Mouse (Mus musculus): ENCODE results near the gene Prkn. TPM values are rescaled to one million over a fixed set of nuclear protein-coding genes. Genes with fewer than 3 reads are reported as not detected.

The Prkn gene
- total and polyA plus RNA-seq, 3 experiments, result 0.39 to 0.50 TPM; not detected in 1

- Histone ChIP-seq H3K4me1 (ENCODE audit: control insufficient read depth in 1 of 2, insufficient read depth in 2 of 2, low read length in 2 of 2) (peaks cover 0 to 24% of the 10 kb centered on the region in 2 experiments; a peak in 2 of 4 replicates), H3K27me3 (ENCODE audit: control insufficient read depth in 1 of 2, insufficient read depth in 2 of 2, low read length in 2 of 2) (no peaks in the 10 kb centered on the region), H3K27ac (ENCODE audit: control insufficient read depth, low read depth, low read length) (peak overlapping the region; percentile 90), H3K79me2 (ENCODE audit: control insufficient read depth, insufficient read depth, low read length, poor library complexity) (no peaks in the 10 kb centered on the region), H3K9me3 (replicated peaks; ENCODE audit: insufficient read depth, low read length) (no peaks in the 10 kb centered on the region), H3K9ac (ENCODE audit: control insufficient read depth, low read depth, low read length, poor library complexity, severe bottlenecking) (peak overlapping the region; percentile 18; the same call in 1 of the 2 replicates), H3K36me3 (ENCODE audit: control insufficient read depth in 1 of 2, insufficient read depth in 2 of 2, low read length in 2 of 2) (peaks cover 0 to 12% of the 10 kb centered on the region in 2 experiments; a peak in 2 of 4 replicates), H3K4me3 (ENCODE audit: control insufficient read depth in 1 of 2, insufficient read depth in 1 of 2, low read depth in 2 of 2, low read length in 2 of 2) (peak overlapping the region in 1 of 2 experiments; percentile 7; a peak in 1 of 4 replicates)
- DNase-seq (ENCODE audit: low read depth, low spot score), result peak; percentile 77
- TF ChIP-seq HCFC1 (IDR thresholded peaks at IDR 0.05; ENCODE audit: low read depth, low read length) (no peak), JUND (IDR thresholded peaks at IDR 0.05; ENCODE audit: low read depth, low read length) (no peak), E2F4 (IDR thresholded peaks at IDR 0.05; ENCODE audit: borderline replicate concordance, low read depth, low read length) (no peak), USF2 (IDR thresholded peaks at IDR 0.05; ENCODE audit: borderline replicate concordance in 1 of 2, insufficient read depth in 1 of 2, low read depth in 1 of 2, low read length in 2 of 2) (no peak), MAX (IDR thresholded peaks at IDR 0.05; ENCODE audit: low read length) (no peak), TAL1 (IDR thresholded peaks at IDR 0.05; ENCODE audit: low read length) (no peak), ZNF384 (IDR thresholded peaks at IDR 0.05; ENCODE audit: low read depth, low read length) (no peak), MYC (IDR thresholded peaks at IDR 0.05; ENCODE audit: low read depth, low read length) (no peak), ZMIZ1 (IDR thresholded peaks at IDR 0.05; ENCODE audit: low read depth, low read length) (no peak), POLR2AphosphoS2 (IDR thresholded peaks at IDR 0.05; ENCODE audit: low read length) (no peak), POLR2AphosphoS5 (IDR thresholded peaks at IDR 0.05; ENCODE audit: borderline replicate concordance, low read depth, low read length) (no peak), EP300 (IDR thresholded peaks at IDR 0.05; ENCODE audit: low read depth in 1 of 2, low read length in 2 of 2) (no peak), CHD1 (IDR thresholded peaks at IDR 0.05; ENCODE audit: low read depth, low read length) (no peak)
Measured at GRCm38 (mm10) chr17:12037574-12037973, 1197.4 kb downstream of the Prkn start.

DNA sequence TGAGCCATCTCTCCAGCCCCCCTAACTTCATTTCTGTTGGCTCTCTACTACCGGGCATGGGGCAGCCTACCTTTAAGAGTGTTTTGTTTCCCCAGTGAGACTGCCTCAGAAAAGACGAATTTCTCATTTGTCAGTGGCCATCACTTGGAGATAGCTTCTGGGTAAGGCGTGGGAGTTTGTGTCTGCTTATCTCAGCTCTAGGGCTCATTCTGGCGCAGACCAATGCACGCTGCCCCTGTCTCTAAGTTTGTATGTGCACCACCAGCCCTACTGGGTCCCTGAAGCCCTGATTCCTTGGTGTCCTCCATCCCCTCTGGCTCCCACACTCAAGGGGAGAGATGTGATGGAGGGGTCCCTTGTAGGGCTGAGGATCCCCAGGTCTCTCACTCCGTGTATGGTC is 1198.3 kb downstream of the Prkn start:
- no peaks in the 10 kb centered on the region for H3K79me2 ChIP-seq (ENCODE audit: control insufficient read depth, insufficient read depth, low read length, poor library complexity)
- H3K4me3 ChIP-seq (ENCODE audit: control insufficient read depth in 1 of 2, insufficient read depth in 1 of 2, low read depth in 2 of 2, low read length in 2 of 2), result peak overlapping the region; percentile 30 to 48
- H3K36me3 ChIP-seq (ENCODE audit: control insufficient read depth in 1 of 2, insufficient read depth in 2 of 2, low read length in 2 of 2), result peaks cover 0 to 16% of the 10 kb centered on the region in 2 experiments; a peak in 2 of 4 replicates
- peak overlapping the region; percentile 90 for H3K27ac ChIP-seq (ENCODE audit: control insufficient read depth, low read depth, low read length)
- no peaks in the 10 kb centered on the region for H3K9me3 ChIP-seq (replicated peaks; ENCODE audit: insufficient read depth, low read length)
- H3K4me1 ChIP-seq (ENCODE audit: control insufficient read depth in 1 of 2, insufficient read depth in 2 of 2, low read length in 2 of 2), result peaks cover 0 to 29% of the 10 kb centered on the region in 2 experiments; a peak in 2 of 4 replicates
- peak overlapping the region; percentile 52; the same call in 1 of the 2 replicates for H3K9ac ChIP-seq (ENCODE audit: control insufficient read depth, low read depth, low read length, poor library complexity, severe bottlenecking)
- TF ChIP-seq USF1 (IDR thresholded peaks at IDR 0.05; ENCODE audit: low read depth, low read length), result no peak
- TF ChIP-seq TAL1 (IDR thresholded peaks at IDR 0.05; ENCODE audit: low read length), result peak; percentile 64
- TF ChIP-seq GATA1 (IDR thresholded peaks at IDR 0.05; ENCODE audit: low read depth, low read length), result peak; percentile 78
- TF ChIP-seq SIN3A (IDR thresholded peaks at IDR 0.05; ENCODE audit: low read length), result peak; percentile 55
- TF ChIP-seq MAZ (IDR thresholded peaks at IDR 0.05; ENCODE audit: low read depth, low read length), result 0 out of 2 replicates have a peak, but pooled peaks have one; percentile 0
- peak; percentile 21; the same call in 1 of the 2 replicates for TF ChIP-seq MAX (IDR thresholded peaks at IDR 0.05; ENCODE audit: low read length)
- peak; percentile 58; the same call in 1 of the 2 replicates for TF ChIP-seq TCF12 (IDR thresholded peaks at IDR 0.05; ENCODE audit: low read depth, low read length)
- TF ChIP-seq POLR2A (IDR thresholded peaks at IDR 0.05; ENCODE audit: control insufficient read depth in 1 of 2, insufficient read depth in 1 of 2, low read depth in 1 of 2, low read length in 2 of 2, poor library complexity in 1 of 2), result peak in 1 of 2 experiments; percentile 27; a peak in 1 of 4 replicates
- TF ChIP-seq EP300 (IDR thresholded peaks at IDR 0.05; ENCODE audit: low read depth in 1 of 2, low read length in 2 of 2), result peak; percentile 17 to 79; a peak in 3 of 4 replicates
- TF ChIP-seq RCOR1 (IDR thresholded peaks at IDR 0.05; ENCODE audit: low read depth, low read length), result peak; percentile 18; the same call in 1 of the 2 replicates
- TF ChIP-seq UBTF (IDR thresholded peaks at IDR 0.05; ENCODE audit: borderline replicate concordance, insufficient read depth, low read depth, low read length), result no peak
- no peak for TF ChIP-seq KAT2A (conservative IDR thresholded peaks at IDR 0.05; ENCODE audit: low read depth, low read length)
- peak; percentile 47; the same call in 1 of the 2 replicates for TF ChIP-seq ETS1 (IDR thresholded peaks at IDR 0.05; ENCODE audit: low read depth, low read length)
- TF ChIP-seq RAD21 (IDR thresholded peaks at IDR 0.05; ENCODE audit: low read depth, low read length), result no peak
- DNase-seq (ENCODE audit: low read depth, low spot score), result peak; percentile 81
- no peaks in the 10 kb centered on the region for H3K27me3 ChIP-seq (ENCODE audit: control insufficient read depth in 1 of 2, insufficient read depth in 2 of 2, low read length in 2 of 2)

Measured in MEL (cell line).